Mouse (Mus musculus): Measurements from ENCODE around the gene Gdf15. TPM values are rescaled to one million over a fixed set of nuclear protein-coding genes. Genes with fewer than 3 reads are reported as not detected.

Gene Gdf15
- total RNA-seq, 2 experiments from 2014 or later = 0.25 TPM; not detected in 1

DNA sequence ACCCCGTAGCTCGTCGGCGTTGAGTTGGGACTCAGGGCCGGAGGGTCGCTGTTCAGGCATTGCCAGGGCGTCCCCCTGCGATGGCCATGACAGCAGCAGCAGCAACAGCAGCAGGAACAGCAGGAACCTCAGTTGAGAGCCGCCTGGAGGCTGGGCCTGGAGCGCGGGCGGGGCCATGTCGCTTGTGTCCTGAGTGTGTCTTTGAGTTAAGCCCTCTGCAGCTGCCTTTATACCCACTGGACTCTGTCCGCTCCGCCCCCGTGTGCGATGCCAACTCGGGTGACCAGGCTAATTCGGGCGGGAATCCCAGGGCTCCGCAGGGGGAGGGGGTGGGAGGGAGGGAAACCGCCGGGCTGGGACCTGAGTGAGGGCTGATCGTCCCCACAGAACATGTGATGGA, 820 bp downstream of the Gdf15 start:
- no peak for TF ChIP-seq CTCF (conservative IDR thresholded peaks at IDR 0.05)
- DNase-seq (ENCODE audit: low spot score in 2 of 2) = no peak
- Histone ChIP-seq H3K27ac (no peak overlapping the region), H3K4me3 (no peak overlapping the region)

DNA sequence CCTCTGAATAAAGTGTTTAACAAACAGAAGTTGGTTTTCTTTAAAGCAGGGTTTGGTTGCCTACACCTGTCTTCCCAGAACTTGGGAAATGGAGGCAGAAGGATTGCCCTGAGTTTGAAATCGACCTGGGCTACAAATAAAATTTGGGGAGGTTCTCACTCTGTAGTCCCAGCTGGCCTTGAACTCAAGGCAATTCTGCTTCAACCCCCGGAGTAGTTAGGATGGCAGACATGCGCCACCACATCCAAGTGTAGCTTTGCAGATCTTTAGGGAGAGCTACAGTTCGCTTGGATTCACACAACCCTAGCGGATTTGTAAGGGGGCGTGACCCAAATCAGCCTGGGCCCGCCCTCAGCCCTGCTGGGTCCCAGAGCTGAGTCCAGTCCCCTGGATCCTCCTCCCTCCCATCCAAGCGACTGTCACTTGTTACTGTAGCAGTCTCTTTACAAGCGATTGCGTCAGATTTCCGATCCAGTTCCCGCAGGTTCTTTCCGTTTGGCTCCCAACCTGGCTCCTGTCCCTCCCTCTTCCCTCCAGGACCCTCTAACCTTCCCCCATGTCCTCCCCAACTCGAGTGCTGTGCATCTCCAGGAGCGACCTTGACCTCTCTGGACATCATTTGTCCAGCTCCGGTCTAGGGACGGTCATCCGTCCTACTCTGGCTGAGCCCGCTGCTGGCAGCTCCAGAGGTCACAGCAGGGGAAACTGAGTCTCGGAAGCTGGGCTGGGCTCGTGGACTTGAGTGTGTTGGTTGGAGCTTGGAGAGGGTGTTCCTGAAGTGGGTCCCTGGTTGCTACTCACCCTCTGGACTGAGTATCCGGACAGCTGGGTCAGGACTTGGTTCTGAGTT, 1.5 kb downstream of the Gdf15 start:
- H3K27ac ChIP-seq = no peak overlapping the region
- H3K4me3 ChIP-seq = no peak overlapping the region
- TF ChIP-seq CTCF (conservative IDR thresholded peaks at IDR 0.05) = no peak
- DNase-seq (ENCODE audit: low spot score in 2 of 2) = no peak

DNA sequence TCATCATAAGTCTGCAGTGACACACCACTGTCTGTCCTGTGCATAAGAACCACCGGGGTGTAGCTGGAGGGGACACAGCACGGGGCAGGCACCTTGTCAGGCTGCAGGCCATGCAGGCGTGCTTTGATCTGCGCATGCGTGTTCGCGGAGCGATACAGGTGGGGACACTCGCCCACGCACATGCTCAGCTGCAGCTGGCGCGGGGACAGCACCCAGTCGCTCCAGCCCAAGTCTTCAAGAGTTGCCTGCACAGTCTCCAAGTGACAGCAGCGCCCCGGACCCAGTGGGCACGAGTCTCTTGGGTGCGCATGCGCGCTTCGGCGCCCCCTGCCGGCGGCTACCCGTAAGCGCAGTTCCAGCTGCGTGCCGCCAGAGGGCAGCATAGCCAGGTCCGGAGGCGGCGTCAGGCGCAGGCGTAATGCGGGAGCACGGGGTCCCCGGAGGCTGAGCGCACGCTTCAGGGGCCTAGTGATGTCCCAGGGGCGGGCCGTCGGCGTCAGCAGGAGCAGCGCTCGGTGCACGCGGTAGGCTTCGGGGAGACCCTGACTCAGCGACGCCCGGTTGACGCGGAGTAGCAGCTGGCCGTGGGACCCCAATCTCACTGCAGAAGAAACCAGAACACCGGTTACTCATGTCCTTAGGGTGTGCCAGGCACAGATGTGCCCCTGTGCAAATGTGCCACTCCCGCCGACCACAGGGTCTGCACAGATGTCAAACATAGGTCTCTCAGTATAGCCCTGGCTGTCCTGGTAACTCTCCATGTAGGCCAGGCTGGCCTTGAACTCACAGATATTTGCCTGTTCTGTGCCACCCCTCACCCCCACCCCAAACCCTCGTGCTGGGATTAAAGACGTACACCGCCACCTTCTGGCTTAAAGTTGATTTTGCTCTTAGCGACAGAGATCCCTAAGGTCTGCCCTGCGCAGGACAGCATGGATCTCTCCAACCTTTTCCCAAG, 2.4 kb downstream of the Gdf15 start:
- peak; percentile 88 to 89 for DNase-seq (ENCODE audit: low spot score in 2 of 2)
- TF ChIP-seq CTCF (conservative IDR thresholded peaks at IDR 0.05) = peak; percentile 98
- peak overlapping the region; percentile 94 for H3K27ac ChIP-seq
- H3K4me3 ChIP-seq = peak overlapping the region; percentile 62

DNA sequence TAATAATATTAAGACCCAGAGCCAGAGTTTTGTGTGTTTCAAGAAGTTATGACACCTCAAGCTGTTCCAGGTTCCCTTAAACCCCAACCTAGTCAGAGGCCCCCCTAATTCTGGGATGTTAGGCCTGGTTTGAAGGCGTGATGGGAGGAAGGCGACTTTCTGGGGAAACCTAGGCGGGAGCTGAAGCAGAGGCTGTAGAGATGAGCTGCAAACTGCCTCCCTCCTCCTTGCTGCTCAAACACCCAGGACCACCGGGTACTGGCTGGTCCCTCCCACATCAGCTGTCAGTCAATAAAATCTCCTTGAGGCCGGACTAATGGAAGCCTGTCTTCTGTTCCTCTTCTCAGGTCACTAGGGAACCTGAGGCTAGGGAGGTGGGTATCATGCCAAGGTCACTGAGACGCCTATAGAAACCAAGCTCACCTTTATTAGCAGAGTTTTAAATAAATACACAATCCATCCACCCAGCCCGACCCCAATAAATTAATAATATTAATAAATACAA, 3.2 kb downstream of the Gdf15 start:
- DNase-seq (ENCODE audit: low spot score in 2 of 2) = no peak
- TF ChIP-seq CTCF (conservative IDR thresholded peaks at IDR 0.05) = no peak
- H3K4me3 ChIP-seq = peak overlapping the region; percentile 62
- H3K27ac ChIP-seq = peak overlapping the region; percentile 94

DNA sequence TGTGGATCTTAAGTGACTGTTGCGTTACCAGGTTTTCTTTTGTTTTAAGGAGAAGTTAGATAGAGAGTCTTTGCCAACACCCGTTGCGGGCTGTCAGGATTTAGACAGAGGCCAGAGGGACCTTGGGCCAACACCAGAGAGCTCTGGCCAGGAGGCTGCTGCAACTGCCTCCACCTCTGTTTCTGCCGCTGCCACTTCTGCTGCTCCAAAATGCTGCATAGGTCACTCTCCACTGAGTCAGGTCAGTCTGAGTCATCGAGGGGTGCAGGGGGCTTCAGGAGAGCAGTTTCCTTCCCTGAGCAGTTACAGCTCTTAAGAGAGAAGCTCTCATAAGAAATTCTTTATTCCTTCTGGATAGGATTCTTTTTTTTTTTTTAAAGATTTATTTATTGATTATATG, 5.2 kb downstream of the Gdf15 start:
- H3K27ac ChIP-seq = no peak overlapping the region
- TF ChIP-seq CTCF (conservative IDR thresholded peaks at IDR 0.05) = no peak

DNA sequence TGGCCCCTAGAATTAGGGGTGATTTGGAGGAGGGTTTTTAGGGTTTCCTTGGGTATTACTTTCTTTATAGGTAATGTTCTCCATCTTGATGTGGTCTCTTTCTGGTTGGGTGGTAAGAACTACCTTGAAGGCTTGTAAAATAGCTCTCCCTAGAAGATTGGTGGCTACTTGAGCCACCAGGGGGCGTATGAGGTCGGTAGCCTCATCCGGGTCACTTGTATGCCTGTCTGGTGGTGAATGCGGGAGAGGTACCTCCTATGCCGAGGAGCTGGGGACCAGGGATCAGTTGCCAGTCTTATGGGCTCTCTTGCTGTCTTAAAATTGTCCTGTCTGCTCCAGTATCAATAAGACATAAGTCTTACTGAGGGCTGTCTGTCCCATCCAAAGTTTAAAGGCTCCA, 7.2 kb downstream of the Gdf15 start:
- DNase-seq (ENCODE audit: low spot score in 2 of 2) = no peak
- Histone ChIP-seq H3K4me3 (no peak overlapping the region), H3K27ac (no peak overlapping the region)
- peak; percentile 74 for TF ChIP-seq CTCF (conservative IDR thresholded peaks at IDR 0.05)

More for the DNA sequence above, 5.2 kb downstream of the Gdf15 start:
- H3K4me3 ChIP-seq = no peak overlapping the region
- DNase-seq (ENCODE audit: low spot score in 2 of 2) = no peak

DNA sequence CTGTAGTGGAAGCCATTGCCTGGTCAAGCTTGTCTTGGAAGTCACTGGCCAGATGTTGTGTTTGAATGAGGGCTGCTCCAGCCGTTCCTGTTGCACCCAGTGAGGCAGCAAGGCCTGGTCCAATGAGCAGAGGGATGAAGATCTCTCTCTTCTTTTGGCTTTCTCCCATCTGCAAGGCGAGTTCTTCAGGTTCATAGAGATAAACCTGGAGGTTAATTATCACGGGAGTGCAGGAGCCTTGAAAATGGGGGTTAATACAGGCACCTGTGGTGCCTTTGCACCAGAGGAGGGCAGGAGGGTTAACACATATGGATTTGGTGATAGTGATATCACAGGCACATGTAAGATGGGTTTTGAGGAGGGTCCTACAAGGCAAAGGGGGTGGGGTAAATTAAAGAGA, 10.0 kb downstream of the Gdf15 start:
- no peak for DNase-seq (ENCODE audit: low spot score in 2 of 2)
- no peak for TF ChIP-seq CTCF (conservative IDR thresholded peaks at IDR 0.05)
- no peak overlapping the region for H3K27ac ChIP-seq
- no peak overlapping the region for H3K4me3 ChIP-seq

DNA sequence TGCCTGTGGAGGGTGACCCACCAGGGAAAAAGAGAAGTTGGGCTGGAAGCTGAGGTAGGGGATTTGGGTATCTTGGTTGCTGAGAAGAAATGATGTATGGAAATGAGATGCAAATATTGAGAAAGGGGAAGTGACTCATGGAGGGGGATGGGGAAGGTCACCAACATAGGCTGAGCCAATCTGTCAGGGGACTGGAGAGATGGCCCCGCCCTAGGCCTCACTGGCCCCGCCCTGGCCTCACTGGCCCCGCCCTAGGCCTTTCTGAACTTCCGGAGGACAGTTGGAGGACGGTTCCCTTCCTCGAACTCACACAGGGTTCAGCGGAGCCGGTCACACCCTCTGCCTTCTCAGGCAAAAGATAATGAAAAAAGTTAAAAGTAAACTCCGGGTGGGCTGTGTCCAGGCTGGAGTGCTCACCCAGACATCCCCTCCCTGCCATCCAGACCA, 13.3 kb downstream of the Gdf15 start:
- Histone ChIP-seq H3K27ac (no peak overlapping the region), H3K4me3 (no peak overlapping the region)
- no peak for DNase-seq (ENCODE audit: low spot score in 2 of 2)
- no peak for TF ChIP-seq CTCF (conservative IDR thresholded peaks at IDR 0.05)

DNA sequence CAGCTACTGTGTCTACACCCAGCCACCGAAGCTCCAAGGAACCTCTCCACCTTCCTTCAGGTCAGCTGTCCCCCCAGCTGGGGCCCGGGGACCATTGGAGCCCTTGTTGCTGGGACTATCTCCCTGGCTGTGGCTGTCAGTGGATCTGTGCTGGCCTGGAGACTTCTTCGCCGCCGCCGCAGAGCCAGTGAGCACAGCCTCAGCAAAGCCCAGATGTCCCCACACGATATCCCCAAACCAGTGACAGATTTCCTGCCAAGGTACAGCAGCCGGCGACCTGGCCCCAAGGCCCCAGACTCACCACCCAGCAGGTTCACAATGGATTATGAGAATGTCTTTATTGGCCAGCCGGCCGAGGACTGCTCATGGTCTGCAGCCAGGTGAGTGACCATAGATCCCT, 14.3 kb downstream of the Gdf15 start:
- no peak overlapping the region for H3K27ac ChIP-seq
- TF ChIP-seq CTCF (conservative IDR thresholded peaks at IDR 0.05) = no peak
- DNase-seq (ENCODE audit: low spot score in 2 of 2) = no peak
- no peak overlapping the region for H3K4me3 ChIP-seq

DNA sequence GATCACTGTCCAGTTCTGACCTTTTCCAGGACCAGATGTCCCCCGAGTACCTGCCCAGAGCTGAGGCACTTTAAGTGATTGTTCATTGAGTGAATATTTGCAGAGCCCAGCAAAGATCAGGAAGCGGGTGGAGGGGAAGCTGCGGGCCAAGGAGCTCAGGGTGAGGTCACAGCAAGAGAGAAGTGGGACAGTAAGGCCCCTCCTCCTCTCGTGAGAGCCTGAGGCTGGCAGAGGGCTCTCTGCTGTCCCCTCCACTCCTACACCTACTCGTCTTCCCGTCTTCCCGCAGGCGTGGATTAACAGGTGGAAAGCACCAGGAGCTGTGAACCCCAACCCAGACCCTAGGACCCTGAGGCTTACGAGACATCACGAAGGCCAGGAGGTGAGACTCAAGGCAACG, 15.6 kb downstream of the Gdf15 start:
- TF ChIP-seq CTCF (conservative IDR thresholded peaks at IDR 0.05) = no peak
- Histone ChIP-seq H3K27ac (peak overlapping the region; percentile 18; the same call in 1 of the 2 replicates), H3K4me3 (no peak overlapping the region)
- DNase-seq (ENCODE audit: low spot score in 2 of 2) = no peak

DNA sequence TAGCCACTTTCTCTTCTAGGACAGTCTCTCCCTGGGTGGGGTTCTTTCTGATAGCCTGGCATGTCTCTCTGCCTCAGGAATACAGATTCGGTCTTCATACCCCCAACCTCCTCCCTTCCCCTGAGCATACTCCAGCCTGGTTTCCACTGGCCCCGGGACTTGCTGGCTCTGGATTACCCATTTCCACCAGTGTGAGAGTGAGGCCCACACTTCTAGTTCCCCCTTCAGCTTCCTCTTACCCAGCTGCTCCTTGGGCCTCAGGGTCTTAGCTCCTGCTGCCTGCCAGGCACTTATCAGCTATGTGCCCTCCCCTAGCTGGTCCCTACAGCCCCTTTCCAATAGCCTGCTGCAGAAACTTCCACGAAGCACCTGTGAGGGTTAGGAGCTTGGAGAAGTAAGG, 16.4 kb downstream of the Gdf15 start, which contains the start of gene Lrrc25:
Gene Lrrc25 (plus strand): TSS at position 262 of the 400 bp plus-strand sequence.
- peak within 1 kb of the TSS; percentile 18; the same call in 1 of the 2 replicates for H3K27ac ChIP-seq
- no peak for DNase-seq (ENCODE audit: low spot score in 2 of 2)
- no peak within 1 kb of the TSS for H3K4me3 ChIP-seq
- no peak for TF ChIP-seq CTCF (conservative IDR thresholded peaks at IDR 0.05)

DNA sequence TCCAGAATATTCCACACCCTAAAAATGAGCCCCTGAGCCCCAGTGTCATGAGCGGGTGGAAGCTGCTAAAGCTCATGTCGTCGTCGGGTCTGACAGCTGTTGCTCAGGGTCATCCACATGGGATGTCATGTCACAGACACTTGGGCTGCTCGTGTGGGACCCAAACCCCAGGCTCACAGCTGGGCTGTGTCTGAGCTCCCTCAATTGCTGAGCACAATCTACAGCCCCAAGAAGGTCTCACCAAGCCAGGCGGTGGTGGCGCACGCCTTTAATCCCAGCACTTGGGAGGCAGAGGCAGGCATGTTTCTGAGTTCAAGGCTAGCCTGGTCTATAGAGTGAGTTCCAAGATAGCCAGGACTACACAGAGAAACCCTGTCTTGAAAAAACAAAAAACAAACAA, 17.0 kb downstream of the Gdf15 start:
- TF ChIP-seq CTCF (conservative IDR thresholded peaks at IDR 0.05) = no peak
- no peak overlapping the region for H3K4me3 ChIP-seq
- no peak for DNase-seq (ENCODE audit: low spot score in 2 of 2)
- no peak overlapping the region for H3K27ac ChIP-seq

DNA sequence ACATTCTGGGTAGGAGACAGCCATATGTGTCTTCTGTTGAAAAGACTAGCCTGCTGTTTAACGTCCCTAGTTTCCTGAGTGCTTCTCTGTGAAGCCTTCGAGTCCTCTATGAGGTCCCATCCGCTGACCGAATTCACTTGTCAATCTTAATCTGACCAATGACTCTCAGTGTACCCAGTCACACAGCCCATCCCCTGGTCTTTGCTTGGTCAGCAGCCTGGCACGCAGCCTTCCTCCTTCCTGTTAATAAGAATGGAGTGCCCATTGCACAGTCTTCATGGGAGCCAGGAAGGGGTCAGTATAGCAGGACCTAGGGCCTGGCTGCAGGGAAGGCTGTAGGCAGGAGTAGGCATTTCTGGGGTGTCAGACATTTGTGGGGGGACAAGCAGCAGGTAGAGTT, 17.8 kb downstream of the Gdf15 start:
- H3K4me3 ChIP-seq = no peak overlapping the region
- no peak for DNase-seq (ENCODE audit: low spot score in 2 of 2)
- no peak for TF ChIP-seq CTCF (conservative IDR thresholded peaks at IDR 0.05)

More for the DNA sequence above, 17.8 kb downstream of the Gdf15 start:
- no peak overlapping the region for H3K27ac ChIP-seq

Measured in layer of hippocampus, adult 2 months (tissue).